Mouse (Mus musculus) heart, embryonic 14.5 days (tissue): ENCODE measurements around the gene Erc2. TPM values are rescaled to one million over a fixed set of nuclear protein-coding genes. Genes with fewer than 3 reads are reported as not detected.

Experiments used
- ATAC-seq: fragments of 200-750 bp; cut with Nextera tagmentation; 2 replicates; pipeline ENCODE4 v1.8.0; 2017; ENCODE audit warnings: low read depth, moderate TSS enrichment; ENCODE audit not compliant: insufficient number of reproducible peaks, insufficient read depth, low FRiP score
- H3K27ac ChIP-seq, 2 experiments: fragments of 200-500 bp in 1 of 2; fragments of 300-500 bp in 1 of 2; sonication (generic) in 1 of 2; replicated peaks in 1 of 2; 2 replicates each; pipeline ENCODE4 v1.5.1; 2012 to 2014; ENCODE audit warnings: low read depth in 2 of 2, low read length in 2 of 2, control low read depth in 1 of 2, mild to moderate bottlenecking in 1 of 2, mixed read lengths in 1 of 2; ENCODE audit not compliant: control insufficient read depth in 1 of 2, insufficient read depth in 1 of 2
- H3K27me3 ChIP-seq: fragments of 300-500 bp; sonication (generic); 2 replicates; pipeline ENCODE4 v1.6.1; 2014; ENCODE audit warnings: mild to moderate bottlenecking, low read length, control low read depth; ENCODE audit not compliant: control insufficient read depth, insufficient read depth
- H3K36me3 ChIP-seq: fragments of 300-500 bp; sonication (generic); 2 replicates; pipeline ENCODE4 v1.6.1; 2014; ENCODE audit warnings: mild to moderate bottlenecking, control low read depth, low read length, mixed read lengths; ENCODE audit not compliant: control insufficient read depth, insufficient read depth
- H3K4me1 ChIP-seq, 2 experiments: fragments of 200-500 bp in 1 of 2; fragments of 300-500 bp in 1 of 2; sonication (generic) in 1 of 2; 2 replicates each; pipeline ENCODE4 v1.6.1; 2012 to 2014; ENCODE audit warnings: low read length in 2 of 2, control low read depth in 1 of 2, mixed read lengths in 1 of 2; ENCODE audit not compliant: control insufficient read depth in 2 of 2, insufficient read depth in 2 of 2
- H3K4me2 ChIP-seq: fragments of 300-500 bp; sonication (generic); 2 replicates; pipeline ENCODE4 v1.6.1; 2014; ENCODE audit warnings: mild to moderate bottlenecking, low read length
- H3K4me3 ChIP-seq, 2 experiments: fragments of 200-500 bp in 1 of 2; fragments of 300-500 bp in 1 of 2; sonication (generic) in 1 of 2; 2 replicates each; pipeline ENCODE4 v1.5.1; 2012 to 2014; ENCODE audit warnings: low read length in 2 of 2, mild to moderate bottlenecking in 2 of 2, control low read depth in 1 of 2, low read depth in 1 of 2, moderate library complexity in 1 of 2; ENCODE audit not compliant: control insufficient read depth in 1 of 2, insufficient read depth in 1 of 2
- H3K9ac ChIP-seq: fragments of 300-500 bp; sonication (generic); 2 replicates; pipeline ENCODE4 v1.6.1; 2014; ENCODE audit warnings: mild to moderate bottlenecking, low read length
- H3K9me3 ChIP-seq: fragments of 300-500 bp; sonication (generic); 2 replicates; pipeline ENCODE4 v1.6.1; 2016; ENCODE audit warnings: low read length, control low read depth; ENCODE audit not compliant: control insufficient read depth
- WGBS: fragments of 180-500 bp; shearing (Covaris S2); extraction: QIAGEN DNeasy Blood & Tissue Kit; methylation state at CpG from one replicate; pipeline ENCODE4 v1.1.7; 2014; 5-methylcytosine and 5-hydroxymethylcytosine counted together
- polyA plus RNA-seq: library from polyadenylated mRNA; unstranded; fragments of >200 nt; fragmentation: Nextera tagmentation; extraction: Ambion mirVana; gene quantifications from 2 replicates; pipeline ENCODE4 v1.2.1, GENCODE M21; 2014

Erc2 gene
- polyA plus RNA-seq, 1 experiment from 2014 or later: 3.2 TPM

- Histone ChIP-seq H3K9me3 (no peaks in the 10 kb centered on the region), H3K27me3 (no peaks in the 10 kb centered on the region), H3K36me3 (no peaks in the 10 kb centered on the region), H3K27ac (no peak overlapping the region), H3K4me2 (no peak overlapping the region), H3K9ac (no peak overlapping the region), H3K4me1 (no peaks in the 10 kb centered on the region), H3K4me3 (no peak overlapping the region)
- 77% methylated on average over 3 of the region's 3 CpGs for WGBS
- no peak for ATAC-seq
Measured at GRCm38 (mm10) chr14:27682368-27683052, 60.3 kb downstream of the Erc2 start.

GRCm38 (mm10) chr14:27695781-27696180 is 73.6 kb downstream of the Erc2 start:
- H3K36me3 ChIP-seq: no peaks in the 10 kb centered on the region
- no peak overlapping the region for H3K27ac ChIP-seq
- H3K4me3 ChIP-seq: no peak overlapping the region
- WGBS: 85% methylated on average over 7 of the region's 7 CpGs
- no peak overlapping the region for H3K9ac ChIP-seq
- ATAC-seq: no peak
- no peaks in the 10 kb centered on the region for H3K4me1 ChIP-seq
- H3K9me3 ChIP-seq: no peaks in the 10 kb centered on the region
- H3K4me2 ChIP-seq: no peak overlapping the region
- no peaks in the 10 kb centered on the region for H3K27me3 ChIP-seq

- 60% methylated on average over 7 of the region's 7 CpGs for WGBS
- no peaks in the 10 kb centered on the region for H3K9me3 ChIP-seq
Measured at GRCm38 (mm10) chr14:27717364-27717763, 95.1 kb downstream of the Erc2 start.

GRCm38 (mm10) chr14:27719601-27720000 is 97.4 kb downstream of the Erc2 start:
- H3K4me1 ChIP-seq: no peaks in the 10 kb centered on the region
- ATAC-seq: no peak
- WGBS: 81% methylated on average over 4 of the region's 4 CpGs
- H3K9me3 ChIP-seq: no peaks in the 10 kb centered on the region
- H3K4me3 ChIP-seq: no peak overlapping the region
- H3K9ac ChIP-seq: no peak overlapping the region
- no peaks in the 10 kb centered on the region for H3K36me3 ChIP-seq
- no peaks in the 10 kb centered on the region for H3K27me3 ChIP-seq
- H3K4me2 ChIP-seq: no peak overlapping the region
- H3K27ac ChIP-seq: no peak overlapping the region

More at GRCm38 (mm10) chr14:27717364-27717763, 95.1 kb downstream of the Erc2 start:
- H3K4me2 ChIP-seq: no peak overlapping the region
- no peaks in the 10 kb centered on the region for H3K4me1 ChIP-seq
- H3K9ac ChIP-seq: no peak overlapping the region
- H3K27me3 ChIP-seq: no peaks in the 10 kb centered on the region
- no peak for ATAC-seq
- no peaks in the 10 kb centered on the region for H3K36me3 ChIP-seq
- no peak overlapping the region for H3K27ac ChIP-seq
- no peak overlapping the region for H3K4me3 ChIP-seq

GRCm38 (mm10) chr14:27720944-27721343 is 98.7 kb downstream of the Erc2 start:
- no peak for ATAC-seq
- no peak overlapping the region for H3K9ac ChIP-seq
- H3K27ac ChIP-seq: no peak overlapping the region
- H3K4me2 ChIP-seq: no peak overlapping the region
- 91% methylated on average over 3 of the region's 3 CpGs for WGBS
- no peaks in the 10 kb centered on the region for H3K27me3 ChIP-seq
- H3K4me1 ChIP-seq: no peaks in the 10 kb centered on the region
- H3K36me3 ChIP-seq: no peaks in the 10 kb centered on the region
- no peaks in the 10 kb centered on the region for H3K9me3 ChIP-seq
- H3K4me3 ChIP-seq: no peak overlapping the region

GRCm38 (mm10) chr14:27721759-27722158 is 99.5 kb downstream of the Erc2 start:
- Histone ChIP-seq H3K4me3 (no peak overlapping the region), H3K27ac (no peak overlapping the region), H3K4me2 (no peak overlapping the region), H3K9me3 (no peaks in the 10 kb centered on the region), H3K9ac (no peak overlapping the region), H3K36me3 (no peaks in the 10 kb centered on the region), H3K4me1 (no peaks in the 10 kb centered on the region), H3K27me3 (no peaks in the 10 kb centered on the region)
- 72% methylated on average over 3 of the region's 3 CpGs for WGBS
- no peak for ATAC-seq

- Histone ChIP-seq H3K36me3 (no peaks in the 10 kb centered on the region), H3K4me3 (no peak overlapping the region), H3K9me3 (no peaks in the 10 kb centered on the region), H3K27me3 (no peaks in the 10 kb centered on the region), H3K4me1 (peaks cover 4 to 5% of the 10 kb centered on the region in 2 experiments; a peak in 1 of 4 replicates), H3K9ac (no peak overlapping the region), H3K4me2 (no peak overlapping the region), H3K27ac (no peak overlapping the region)
- WGBS: 74% methylated on average over 8 of the region's 8 CpGs
- ATAC-seq: no peak
Measured at GRCm38 (mm10) chr14:27727541-27727940, 105.3 kb downstream of the Erc2 start.

GRCm38 (mm10) chr14:27731086-27731485 is 108.9 kb downstream of the Erc2 start:
- Histone ChIP-seq H3K9me3 (no peaks in the 10 kb centered on the region), H3K4me3 (no peak overlapping the region), H3K9ac (no peak overlapping the region), H3K36me3 (no peaks in the 10 kb centered on the region), H3K4me1 (peaks cover 4 to 5% of the 10 kb centered on the region in 2 experiments; a peak in 1 of 4 replicates), H3K27me3 (no peaks in the 10 kb centered on the region), H3K27ac (no peak overlapping the region), H3K4me2 (no peak overlapping the region)
- 35% methylated on average over 4 of the region's 4 CpGs for WGBS
- no peak for ATAC-seq
